Mouse (Mus musculus) heart, adult 11 months (tissue): Measurements from ENCODE around the gene Slc18a2.
A peak's percentile ranks its signal among the peaks of the same experiment; 100 is the strongest.

Experiments used
- DNase-seq: peaks from one replicate; pipeline ENCODE4 v3.0.0; 2022

Slc18a2 gene

GRCm38 (mm10) chr19:59260718-59261442 is at the start of gene Slc18a2:
Slc18a2 (plus strand) TSS chr19:59260896.
- peak; percentile 93 for DNase-seq

GRCm38 (mm10) chr19:59216891-59217290 is 43.8 kb upstream of the Slc18a2 start:
- peak; percentile 76 for DNase-seq

GRCm38 (mm10) chr19:59218991-59219390 is 41.7 kb upstream of the Slc18a2 start, which contains the start of gene Kcnk18:
Kcnk18 (plus strand) TSS chr19:59219214.
- DNase-seq, result peak; percentile 68

- DNase-seq, result peak; percentile 65
These were observed 39.6 kb upstream of the Slc18a2 start for GRCm38 (mm10) chr19:59221131-59221530.

GRCm38 (mm10) chr19:59228376-59228775 is 32.3 kb upstream of the Slc18a2 start:
- peak; percentile 58 for DNase-seq

GRCm38 (mm10) chr19:59232786-59233185 is 27.9 kb upstream of the Slc18a2 start:
- peak; percentile 74 for DNase-seq

GRCm38 (mm10) chr19:59235001-59235400 is 25.7 kb upstream of the Slc18a2 start:
- peak; percentile 88 for DNase-seq

GRCm38 (mm10) chr19:59236046-59236445 is 24.6 kb upstream of the Slc18a2 start:
- peak; percentile 85 for DNase-seq

GRCm38 (mm10) chr19:59238630-59239029 is 22.1 kb upstream of the Slc18a2 start:
- peak; percentile 81 for DNase-seq

GRCm38 (mm10) chr19:59239124-59239817 is 21.4 kb upstream of the Slc18a2 start:
- peak; percentile 93 for DNase-seq

- peak; percentile 92 for DNase-seq
These were observed 18.7 kb upstream of the Slc18a2 start for GRCm38 (mm10) chr19:59241987-59242386.

GRCm38 (mm10) chr19:59243057-59243456 is 17.6 kb upstream of the Slc18a2 start:
- no peak for DNase-seq

GRCm38 (mm10) chr19:59248144-59248543 is 12.6 kb upstream of the Slc18a2 start:
- DNase-seq, result no peak

- DNase-seq, result no peak
These were observed 12.0 kb upstream of the Slc18a2 start for GRCm38 (mm10) chr19:59248553-59249286.

GRCm38 (mm10) chr19:59252651-59253050 is 8.0 kb upstream of the Slc18a2 start:
- no peak for DNase-seq

- no peak for DNase-seq
These were observed 1.1 kb upstream of the Slc18a2 start for GRCm38 (mm10) chr19:59259633-59260032.

- DNase-seq, result no peak
These were observed 908 bp downstream of the Slc18a2 start for GRCm38 (mm10) chr19:59261604-59262003.

GRCm38 (mm10) chr19:59263171-59263570 is 2.5 kb downstream of the Slc18a2 start:
- no peak for DNase-seq

GRCm38 (mm10) chr19:59264838-59265532 is 4.3 kb downstream of the Slc18a2 start:
- DNase-seq, result peak; percentile 76

GRCm38 (mm10) chr19:59265907-59266306 is 5.2 kb downstream of the Slc18a2 start:
- no peak for DNase-seq

- DNase-seq, result no peak
These were observed 6.8 kb downstream of the Slc18a2 start for GRCm38 (mm10) chr19:59267417-59267963.

- DNase-seq, result peak; percentile 76
These were observed 12.5 kb downstream of the Slc18a2 start for GRCm38 (mm10) chr19:59273190-59273589.
